Mouse (Mus musculus) T-cell, adult 2 months (primary cell): Measurements from ENCODE around the gene Zfp511.

Source experiments
- DNase-seq: peaks from one replicate; pipeline ENCODE4 v3.0.0; 2022; ENCODE audit warnings: low spot score

The Zfp511 gene

DNA sequence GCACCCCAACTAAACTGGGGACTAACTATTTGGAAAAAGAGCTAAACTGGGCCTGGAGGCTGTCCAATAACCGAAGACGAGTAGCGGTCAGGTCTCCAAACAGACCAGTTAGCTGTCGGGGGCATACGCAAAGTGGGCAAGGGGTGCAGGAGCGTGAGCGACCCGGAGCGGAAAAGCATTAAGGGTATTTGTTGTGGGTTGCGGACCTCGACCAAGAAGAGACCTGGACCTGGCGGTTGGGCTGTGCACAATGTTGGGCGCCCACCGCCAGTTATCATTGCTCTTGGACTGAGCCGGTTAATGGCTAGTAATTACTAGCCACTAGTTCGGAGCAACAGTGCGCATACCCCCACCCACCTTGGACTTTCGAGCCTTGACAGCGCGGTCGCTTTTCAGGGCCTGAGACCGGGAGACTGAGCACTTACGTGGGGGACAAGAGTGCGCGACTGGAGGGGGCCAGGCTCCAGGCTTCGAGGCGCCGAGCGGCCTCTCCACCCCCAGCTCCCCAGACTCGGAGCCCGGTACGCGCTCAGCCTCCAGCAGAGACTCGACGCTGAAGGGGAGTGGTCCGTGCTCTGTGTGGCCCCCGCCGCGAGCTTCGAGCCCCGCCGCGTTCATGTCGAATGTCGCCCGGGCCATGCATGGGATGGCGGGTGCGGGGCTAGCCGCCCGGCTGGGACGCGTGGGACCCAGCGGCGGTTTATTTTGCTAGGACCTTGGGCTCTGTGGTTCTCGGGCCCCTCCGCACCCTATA, 12.3 kb downstream of the Zfp511 start, which contains the start of gene Msx3:
TSS of gene Msx3 (minus strand) at position 729 of the 754 bp plus-strand sequence.
- no peak for DNase-seq

GRCm38 (mm10) chr7:140049115-140049689, 13.0 kb downstream of the Zfp511 start:
- DNase-seq: no peak

DNA sequence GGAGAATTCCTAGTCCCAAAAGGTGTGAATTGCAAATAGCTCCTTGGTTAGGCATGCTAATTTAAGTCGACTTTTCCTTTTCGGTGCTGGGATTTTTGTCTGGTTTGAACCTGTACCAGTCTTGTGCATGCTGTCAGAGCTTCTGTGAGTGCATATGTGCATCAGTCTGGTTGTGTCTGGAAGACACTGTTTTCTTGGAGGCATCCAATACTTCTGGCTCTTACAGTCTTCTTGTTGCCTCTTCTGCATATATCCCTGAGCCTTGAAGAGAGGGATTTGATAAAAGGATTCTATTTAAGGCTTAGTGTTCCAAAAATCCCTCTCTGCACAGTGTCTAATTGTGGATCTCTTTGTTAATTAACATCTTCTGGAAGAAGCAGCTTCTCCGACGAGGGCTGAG, 17.9 kb downstream of the Zfp511 start:
- no peak for DNase-seq

DNA sequence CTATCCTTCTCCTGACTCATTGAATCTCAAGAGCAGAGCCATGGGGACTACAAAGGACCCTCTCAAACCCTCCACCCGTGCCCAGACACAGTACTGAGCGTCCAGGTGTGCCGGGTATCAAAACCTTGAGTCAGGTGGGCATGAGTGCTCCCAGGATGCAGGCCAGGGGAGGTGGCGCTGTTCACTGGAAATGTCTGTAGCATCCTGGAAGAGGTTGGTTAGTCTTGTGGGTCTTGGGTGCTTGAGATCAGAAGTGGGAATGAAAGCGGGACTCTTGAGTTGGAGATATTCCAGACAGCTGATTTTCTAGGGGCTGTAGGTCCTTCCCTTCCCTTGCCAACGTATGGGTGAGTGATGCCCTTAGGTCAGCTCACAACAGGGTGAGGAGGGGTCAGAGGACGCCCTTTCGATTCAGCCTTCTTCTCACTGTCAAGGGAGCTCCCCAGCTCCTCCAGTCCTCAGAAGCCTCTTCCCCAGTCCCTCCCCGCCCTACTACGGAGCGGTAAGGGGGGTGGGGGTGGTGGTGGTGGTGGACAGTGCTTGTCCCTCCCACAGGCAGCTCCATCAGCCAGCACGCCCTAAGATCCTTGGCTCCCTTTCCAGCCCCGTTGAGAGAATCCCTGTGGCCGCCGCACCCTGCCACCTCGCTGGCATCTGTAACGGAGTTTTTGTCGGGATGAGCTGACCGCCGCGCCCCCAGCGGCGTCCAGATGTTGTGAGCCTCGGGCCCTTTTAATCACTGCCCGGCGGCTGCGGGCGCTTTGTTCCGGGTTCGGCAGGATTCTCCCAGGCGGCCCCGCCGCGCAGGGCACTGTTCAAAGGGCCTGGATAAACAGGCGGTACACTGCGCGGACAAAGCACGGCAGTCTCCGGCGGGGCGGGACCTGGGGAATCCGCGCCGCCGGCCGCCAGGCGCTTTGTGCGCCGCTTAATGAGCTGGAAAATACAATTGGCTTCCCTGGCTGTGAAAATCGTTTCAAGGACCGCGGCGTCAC, 21.5 kb downstream of the Zfp511 start:
- DNase-seq: no peak

GRCm38 (mm10) chr7:140058528-140058927, 22.3 kb downstream of the Zfp511 start:
- DNase-seq: no peak

DNA sequence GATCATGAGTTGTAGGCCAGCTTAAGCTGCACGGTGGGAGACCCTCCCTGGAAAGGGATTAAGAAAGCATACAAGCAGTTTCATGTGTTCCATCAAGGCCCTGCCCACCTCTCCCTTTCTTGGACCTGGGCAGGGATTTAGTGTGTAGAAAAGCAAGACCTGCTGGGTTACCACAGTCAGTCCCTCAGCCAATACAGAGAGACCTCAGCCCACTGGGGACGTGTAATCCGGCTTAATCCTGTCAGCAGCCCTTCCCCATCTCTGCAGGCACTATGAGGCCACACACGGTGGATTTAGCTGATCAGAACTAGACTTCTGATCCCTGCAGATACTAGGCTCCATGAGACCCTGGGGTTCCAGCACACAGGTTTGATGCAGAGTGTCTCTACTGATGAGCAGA, 23.4 kb downstream of the Zfp511 start:
- no peak for DNase-seq

DNA sequence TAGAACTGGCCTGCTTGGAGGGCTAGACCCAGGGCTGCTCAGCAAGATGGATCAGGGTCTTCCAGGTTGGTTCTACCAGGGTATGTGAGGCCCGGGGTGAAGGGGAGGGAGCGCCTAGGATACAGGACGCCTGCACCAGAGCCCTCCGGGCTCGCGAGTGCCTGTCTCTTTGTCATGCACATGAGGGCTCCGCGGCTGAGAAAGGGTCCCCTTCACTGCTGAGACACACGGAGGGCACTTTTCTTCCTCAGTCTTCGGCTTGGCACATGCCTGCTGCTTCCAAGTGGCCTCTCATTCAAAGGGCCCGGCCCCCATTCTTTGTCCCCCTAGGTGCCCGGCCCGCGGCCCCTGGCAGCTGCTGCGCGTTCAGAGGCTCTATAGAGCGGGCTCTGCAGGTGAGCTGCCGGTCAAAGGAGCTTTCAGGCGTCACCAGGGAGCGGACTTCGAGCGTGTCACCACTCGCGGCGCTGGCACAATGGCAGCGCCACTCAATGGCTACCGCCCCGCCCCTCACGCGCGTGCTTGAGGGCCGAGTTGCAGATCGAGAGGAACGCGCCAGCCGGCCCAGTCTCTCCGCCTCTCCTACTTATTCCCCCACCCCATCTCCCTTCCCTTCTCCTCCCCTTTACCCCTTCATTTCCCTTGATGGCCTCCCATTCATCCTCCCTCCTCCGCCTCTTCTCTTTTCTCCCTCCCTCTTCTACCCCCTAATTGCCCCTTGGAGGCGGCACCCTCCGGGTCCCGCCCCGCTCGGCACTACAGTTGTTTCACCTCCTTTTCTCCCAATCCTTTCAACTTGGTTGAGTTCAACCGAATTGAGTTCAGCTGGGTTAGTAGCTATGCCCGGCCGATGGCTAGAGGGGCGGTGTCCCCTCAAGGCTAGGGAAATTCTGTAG, 25.0 kb downstream of the Zfp511 start:
- no peak for DNase-seq

DNA sequence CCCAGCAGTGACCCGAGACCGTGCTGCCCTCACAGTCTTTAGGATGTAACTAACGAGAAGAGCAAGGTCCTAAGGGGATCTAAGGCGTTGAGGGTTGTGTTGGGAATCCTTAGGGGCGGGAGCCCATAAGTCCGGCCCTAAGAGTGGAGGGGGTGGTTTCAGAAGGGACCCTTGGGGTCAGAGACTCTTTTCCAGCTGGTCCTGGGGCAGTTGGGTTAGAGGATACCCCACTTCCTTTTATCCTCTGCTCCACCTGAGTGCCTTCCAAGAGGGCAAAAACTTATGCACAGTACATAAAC, 25.6 kb downstream of the Zfp511 start:
- no peak for DNase-seq

DNA sequence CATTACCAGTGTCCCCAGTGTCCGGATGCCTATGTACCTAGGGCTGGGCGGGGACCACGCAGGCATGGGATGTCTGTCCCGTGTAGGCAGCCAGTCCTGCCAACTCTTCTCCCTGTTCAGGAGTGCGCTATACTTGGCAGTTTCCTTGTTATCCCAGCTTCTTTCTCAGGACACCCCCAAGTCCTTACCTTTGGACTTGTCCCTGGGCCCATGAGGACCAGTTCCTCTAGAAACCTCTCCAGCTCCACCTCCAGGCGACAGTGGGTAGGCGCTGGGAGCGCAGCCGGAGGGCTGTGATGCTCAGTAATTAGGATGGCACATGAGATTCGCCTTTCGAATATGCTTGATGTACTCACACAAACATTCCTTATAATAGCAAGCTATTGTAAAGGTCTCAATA, 26.1 kb downstream of the Zfp511 start:
- no peak for DNase-seq

DNA sequence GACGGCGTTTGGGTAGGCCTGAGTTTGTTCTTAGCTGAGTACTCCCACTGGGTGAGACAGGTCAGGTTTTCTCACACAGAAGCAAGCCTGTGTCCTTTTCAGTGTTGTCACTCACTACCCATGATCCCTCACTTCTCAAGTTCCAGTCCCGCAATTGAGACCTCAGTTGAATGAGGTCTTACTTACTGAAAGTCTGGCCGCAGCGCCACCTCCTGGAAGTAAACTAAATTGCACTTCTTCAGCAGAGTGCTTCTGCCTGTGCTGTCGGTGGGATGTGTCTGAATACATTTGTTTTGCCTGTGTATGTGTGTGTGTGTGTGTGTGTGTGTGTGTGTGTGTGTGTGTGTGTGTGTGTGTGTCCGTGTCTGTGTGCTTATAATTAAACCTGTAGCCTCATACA, 26.9 kb downstream of the Zfp511 start:
- DNase-seq: peak; percentile 59

DNA sequence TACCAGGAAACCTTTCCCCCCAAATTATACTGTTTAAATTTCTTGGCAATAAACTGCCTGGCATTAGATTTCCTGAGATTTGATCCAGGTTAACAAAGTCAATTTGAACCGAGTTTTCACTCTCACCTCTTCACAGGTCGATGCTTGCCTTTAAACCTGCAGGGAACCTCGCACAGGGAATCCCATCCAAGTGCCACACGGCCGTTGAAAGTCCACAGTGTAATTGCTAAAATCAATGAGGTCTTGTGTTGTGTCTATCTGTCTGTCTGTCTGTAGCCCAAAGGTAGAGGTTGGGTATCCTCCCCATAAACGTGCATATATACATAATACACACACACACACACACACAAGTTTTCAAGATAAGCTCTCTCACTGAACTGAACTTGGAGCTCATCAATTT, 31.2 kb downstream of the Zfp511 start:
- DNase-seq: no peak

DNA sequence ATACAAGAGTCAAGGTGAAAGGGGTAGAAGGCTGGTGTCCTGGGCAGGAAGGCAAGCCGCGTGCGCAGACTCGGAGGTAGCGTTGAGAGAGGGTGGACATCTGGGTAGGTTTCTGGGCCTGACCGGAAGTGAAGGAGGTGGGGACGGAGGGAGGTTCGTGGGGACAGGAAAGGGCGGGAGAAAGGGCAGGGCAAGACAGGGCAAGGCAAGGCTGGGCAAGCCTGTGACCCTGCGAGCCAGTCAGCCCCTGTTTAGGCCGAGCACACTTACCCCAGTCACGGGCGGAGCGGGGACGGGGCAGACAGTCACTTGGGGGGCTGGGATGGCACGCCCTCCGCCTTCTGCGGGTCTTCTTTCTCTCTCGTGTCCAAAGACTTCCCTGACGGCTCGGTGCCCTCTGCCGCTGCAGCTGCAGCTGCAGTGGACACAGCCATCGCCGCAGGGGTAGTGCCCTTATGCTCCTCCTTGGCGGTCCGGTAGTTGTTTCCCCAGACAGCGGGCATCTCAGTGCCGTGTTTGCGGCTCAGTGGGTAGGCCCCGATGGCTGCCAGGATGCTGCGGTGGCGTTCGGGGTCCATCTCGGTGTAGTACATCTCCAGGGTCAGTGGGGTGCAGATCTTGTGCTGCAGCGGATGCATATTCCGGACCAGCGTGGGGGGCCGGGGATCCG, 34.0 kb downstream of the Zfp511 start:
- no peak for DNase-seq

GRCm38 (mm10) chr7:140077698-140078097, 41.5 kb downstream of the Zfp511 start:
- DNase-seq: no peak

DNA sequence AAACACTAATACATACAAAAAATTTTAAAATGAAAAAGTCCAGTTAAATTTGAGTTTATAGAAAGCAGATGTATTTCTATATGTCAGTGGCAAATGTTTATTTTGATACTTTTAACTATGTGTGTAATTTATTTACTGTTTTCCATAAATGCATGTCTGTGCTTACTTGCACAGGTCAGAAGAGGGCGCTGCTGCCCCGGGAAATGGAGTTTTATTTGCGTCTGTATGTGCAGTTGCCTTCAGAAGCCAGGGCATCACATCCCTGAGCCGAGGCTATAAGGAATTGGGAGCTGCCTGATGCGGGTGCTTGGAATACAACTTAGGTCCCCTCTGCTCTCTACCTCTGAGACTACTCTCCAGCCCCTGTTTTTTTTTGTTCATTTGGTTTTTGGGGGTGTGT, 42.5 kb downstream of the Zfp511 start:
- peak; percentile 52 for DNase-seq

DNA sequence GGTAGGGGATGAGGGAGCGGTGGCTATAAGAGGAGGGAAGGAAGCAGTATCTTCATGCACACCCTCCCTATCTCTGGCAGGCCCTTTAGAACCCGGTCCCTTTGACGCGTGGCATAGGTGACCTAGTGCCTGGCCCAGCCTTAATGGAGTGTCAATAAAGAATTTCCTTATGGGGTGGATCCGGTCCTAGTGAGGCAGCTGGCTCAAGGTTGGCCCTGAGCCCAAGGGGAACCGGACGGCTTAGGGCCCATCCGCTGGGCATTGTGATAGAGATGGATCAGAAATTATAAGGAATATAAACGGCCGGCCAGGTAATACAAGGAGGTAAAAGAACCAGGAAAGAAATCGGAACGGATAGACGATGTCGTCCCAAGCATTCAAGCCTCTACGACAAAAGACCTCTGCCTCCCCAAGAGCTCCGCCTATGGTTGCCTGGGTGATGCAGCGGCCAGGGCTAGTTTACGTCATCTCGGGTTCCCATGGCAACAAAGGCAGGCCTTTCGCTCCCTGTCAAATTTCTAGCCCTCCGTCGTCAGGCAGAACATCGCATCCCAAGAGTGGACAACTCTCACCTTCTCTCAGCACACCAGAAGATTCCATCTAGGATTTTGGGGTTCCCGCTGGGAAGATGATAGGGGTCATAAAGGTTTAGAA, 44.4 kb downstream of the Zfp511 start:
- DNase-seq: peak; percentile 64

GRCm38 (mm10) chr7:140081408-140082241, 45.4 kb downstream of the Zfp511 start:
- no peak for DNase-seq

DNA sequence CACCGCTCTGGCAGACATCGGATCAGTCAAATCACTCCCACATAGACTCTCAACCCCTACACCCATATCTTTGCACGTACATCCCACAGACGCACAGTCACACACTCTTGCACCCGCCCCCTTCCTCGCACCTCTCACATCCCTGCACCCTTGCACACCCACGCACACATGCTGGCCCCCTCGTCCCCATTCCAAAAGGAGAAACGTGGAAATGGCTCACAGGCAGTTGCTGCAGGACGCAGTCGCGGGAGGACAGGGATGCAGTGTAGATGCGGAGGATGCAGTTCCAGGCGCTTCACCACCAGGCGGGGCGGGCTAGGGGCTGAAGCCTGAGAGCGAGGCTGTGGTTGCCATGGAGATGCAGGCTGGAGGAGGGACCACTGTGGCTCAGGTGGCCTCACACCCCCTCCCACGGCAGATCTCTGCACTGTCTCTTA, 46.1 kb downstream of the Zfp511 start, which contains the start of gene Caly:
TSS of gene Caly (minus strand) at position 307 of the 437 bp plus-strand sequence.
- peak; percentile 19 for DNase-seq
